Mouse (Mus musculus): ENCODE measurements around the gene Gmnn. TPM values are rescaled to one million over a fixed set of nuclear protein-coding genes. Genes with fewer than 3 reads are reported as not detected.

The Gmnn gene
- total RNA-seq, 1 experiment = 98.6 TPM

DNA sequence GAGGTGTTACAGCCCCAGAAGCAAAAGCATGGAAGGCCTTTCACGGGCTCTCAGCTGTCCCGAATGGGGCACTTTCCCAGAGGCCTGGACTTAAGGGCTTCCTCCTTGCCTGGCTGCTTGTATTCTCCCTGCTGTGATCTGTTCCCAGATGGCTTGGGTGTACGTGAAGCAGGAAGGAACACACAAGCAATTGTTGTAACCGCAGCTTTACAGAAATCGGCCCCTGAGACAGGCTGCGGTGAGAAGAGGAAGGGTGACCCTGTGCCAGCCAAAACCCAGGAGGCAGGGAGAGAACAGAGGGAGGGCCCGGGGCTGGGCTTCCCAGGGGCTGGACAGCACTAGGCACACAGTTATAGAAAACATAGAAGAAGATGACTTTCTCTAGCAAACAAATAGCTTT lies 50.8 kb downstream of the Gmnn start:
- Histone ChIP-seq H3K27ac (ENCODE audit: insufficient read depth, low read depth, low read length, poor library complexity, severe bottlenecking) (no peak overlapping the region), H3K9me3 (ENCODE audit: control insufficient read depth, insufficient read depth, low read depth, low read length) (no peaks in the 10 kb centered on the region), H3K4me1 (ENCODE audit: control insufficient read depth in 2 of 2, insufficient read depth in 2 of 2, low read length in 2 of 2, poor library complexity in 1 of 2) (no peaks in the 10 kb centered on the region), H3K4me3 (ENCODE audit: insufficient read depth in 1 of 2, low read depth in 1 of 2, low read length in 2 of 2, poor library complexity in 1 of 2, severe bottlenecking in 1 of 2) (no peak overlapping the region), H3K36me3 (ENCODE audit: control insufficient read depth, insufficient read depth, low read length, poor library complexity, severe bottlenecking) (no peaks in the 10 kb centered on the region), H3K9ac (ENCODE audit: insufficient read depth, low read depth, low read length, poor library complexity, severe bottlenecking) (no peak overlapping the region)
- no peak for DNase-seq (ENCODE audit: low read depth, low spot score)
- in situ Hi-C loops (cut with MboI; ENCODE audit: low sequenced_read_pairs in 2 of 2, unreplicated experiment in 2 of 2) = no loop called here
- TF ChIP-seq ZNF384 (IDR thresholded peaks at IDR 0.05; ENCODE audit: low read depth, low read length) = no peak
- TF ChIP-seq ZC3H11A (IDR thresholded peaks at IDR 0.05; ENCODE audit: borderline replicate concordance, low read depth, low read length) = no peak
- no peak for TF ChIP-seq MAFK (IDR thresholded peaks at IDR 0.05; ENCODE audit: insufficient read depth, low read depth, low read length)
- no peak for TF ChIP-seq HCFC1 (IDR thresholded peaks at IDR 0.05; ENCODE audit: borderline replicate concordance, insufficient read depth, low read length)

DNA sequence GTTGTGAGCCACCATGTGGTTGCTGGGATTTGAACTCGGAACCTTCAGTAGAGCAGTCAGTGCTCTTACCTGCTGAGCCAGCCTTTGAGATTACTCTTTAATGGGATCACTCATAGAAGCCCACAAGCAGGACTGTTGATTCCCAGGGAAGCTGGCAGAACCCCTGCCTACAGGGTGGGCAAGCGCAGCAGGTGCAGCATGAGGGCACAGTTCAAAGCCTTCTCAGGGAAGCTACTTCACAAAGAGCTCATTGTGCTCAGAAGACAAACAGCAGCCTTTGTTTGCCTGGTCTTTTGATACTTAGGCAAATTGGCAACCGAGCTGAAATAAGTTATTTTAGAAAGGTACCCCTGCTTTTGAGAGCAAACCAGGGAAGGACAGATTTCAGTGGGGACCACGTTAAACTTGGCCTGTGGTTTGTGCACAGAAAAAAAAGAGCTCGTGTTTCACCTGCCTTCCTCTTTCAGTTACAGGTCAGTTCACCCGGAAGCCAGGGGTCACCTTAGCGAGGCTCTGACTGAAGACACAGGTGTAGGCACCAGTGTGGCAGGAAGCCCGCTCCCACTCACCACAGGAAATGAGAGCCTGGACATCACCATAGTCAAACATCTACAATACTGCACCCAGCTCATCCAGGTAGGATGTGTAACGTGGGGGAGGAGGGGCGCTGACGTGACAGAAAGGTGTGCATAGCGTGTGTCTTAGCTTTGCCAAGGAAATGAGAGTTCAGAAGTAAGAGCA lies 51.9 kb downstream of the Gmnn start:
- no peaks in the 10 kb centered on the region for H3K4me1 ChIP-seq (ENCODE audit: control insufficient read depth in 2 of 2, insufficient read depth in 2 of 2, low read length in 2 of 2, poor library complexity in 1 of 2)
- no peak overlapping the region for H3K4me3 ChIP-seq (ENCODE audit: insufficient read depth in 1 of 2, low read depth in 1 of 2, low read length in 2 of 2, poor library complexity in 1 of 2, severe bottlenecking in 1 of 2)
- H3K9me3 ChIP-seq (ENCODE audit: control insufficient read depth, insufficient read depth, low read depth, low read length) = no peaks in the 10 kb centered on the region
- TF ChIP-seq HCFC1 (IDR thresholded peaks at IDR 0.05; ENCODE audit: borderline replicate concordance, insufficient read depth, low read length) (no peak), ZC3H11A (IDR thresholded peaks at IDR 0.05; ENCODE audit: borderline replicate concordance, low read depth, low read length) (no peak), ZNF384 (IDR thresholded peaks at IDR 0.05; ENCODE audit: low read depth, low read length) (no peak), CHD2 (IDR thresholded peaks at IDR 0.05; ENCODE audit: low read depth, low read length) (no peak), MAFK (IDR thresholded peaks at IDR 0.05; ENCODE audit: insufficient read depth, low read depth, low read length) (no peak)
- no peak overlapping the region for H3K27ac ChIP-seq (ENCODE audit: insufficient read depth, low read depth, low read length, poor library complexity, severe bottlenecking)
- no peaks in the 10 kb centered on the region for H3K36me3 ChIP-seq (ENCODE audit: control insufficient read depth, insufficient read depth, low read length, poor library complexity, severe bottlenecking)
- DNase-seq (ENCODE audit: low read depth, low spot score) = no peak
- H3K9ac ChIP-seq (ENCODE audit: insufficient read depth, low read depth, low read length, poor library complexity, severe bottlenecking) = no peak overlapping the region
- in situ Hi-C loops (cut with MboI; ENCODE audit: low sequenced_read_pairs in 2 of 2, unreplicated experiment in 2 of 2) = no loop called here

DNA sequence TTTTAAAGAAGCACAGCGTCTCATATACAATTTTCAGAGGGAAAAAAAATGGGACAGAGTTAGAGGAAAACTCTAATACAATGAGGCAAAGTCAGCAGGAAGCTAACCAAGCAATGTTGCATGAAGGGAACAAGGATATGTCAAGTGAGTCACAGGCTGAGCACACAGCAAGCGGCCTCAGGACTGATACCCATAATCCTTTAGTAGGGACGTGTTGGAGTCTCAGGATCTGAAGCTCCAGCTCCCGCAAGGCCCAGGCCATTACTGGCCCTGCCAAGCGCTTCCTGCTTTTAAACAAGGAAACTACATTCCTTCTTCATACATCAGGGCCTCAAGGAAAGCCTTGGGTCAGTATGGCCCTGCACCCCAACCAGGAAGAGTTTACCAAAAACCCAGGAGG lies 59.6 kb downstream of the Gmnn start:
- Histone ChIP-seq H3K9ac (ENCODE audit: insufficient read depth, low read depth, low read length, poor library complexity, severe bottlenecking) (no peak overlapping the region), H3K27ac (ENCODE audit: insufficient read depth, low read depth, low read length, poor library complexity, severe bottlenecking) (no peak overlapping the region), H3K4me3 (ENCODE audit: insufficient read depth in 1 of 2, low read depth in 1 of 2, low read length in 2 of 2, poor library complexity in 1 of 2, severe bottlenecking in 1 of 2) (no peak overlapping the region), H3K36me3 (ENCODE audit: control insufficient read depth, insufficient read depth, low read length, poor library complexity, severe bottlenecking) (no peaks in the 10 kb centered on the region), H3K4me1 (ENCODE audit: control insufficient read depth in 2 of 2, insufficient read depth in 2 of 2, low read length in 2 of 2, poor library complexity in 1 of 2) (no peaks in the 10 kb centered on the region; a peak in 1 of 4 replicates), H3K9me3 (ENCODE audit: control insufficient read depth, insufficient read depth, low read depth, low read length) (no peaks in the 10 kb centered on the region)
- DNase-seq (ENCODE audit: low read depth, low spot score) = no peak
- TF ChIP-seq ZNF384 (IDR thresholded peaks at IDR 0.05; ENCODE audit: low read depth, low read length) (no peak), ZC3H11A (IDR thresholded peaks at IDR 0.05; ENCODE audit: borderline replicate concordance, low read depth, low read length) (no peak)
- in situ Hi-C loops (cut with MboI; ENCODE audit: low sequenced_read_pairs in 2 of 2, unreplicated experiment in 2 of 2) = no loop called here

Other genes starting within 250 kb of the Gmnn start
- gene Ripor2, start 179.7 kb downstream of the Gmnn start, total RNA-seq (2012; rRNA removed) = 0.21 and 0.71 TPM in 2 replicates
- gene Armh2, start 20.7 kb downstream of the Gmnn start, total RNA-seq (2012; rRNA removed) = 0.26 TPM in 1 of 2 replicates, not detected in the other
- 30.2 and 37.9 TPM in 2 replicates for gene BC005537, start 39.7 kb upstream of the Gmnn start, total RNA-seq (2012; rRNA removed)
- 13.8 and 18.3 TPM in 2 replicates for gene Acot13, start 69.6 kb upstream of the Gmnn start, total RNA-seq (2012; rRNA removed)
- 45.7 and 52.7 TPM in 2 replicates for gene Tdp2, start 69.8 kb upstream of the Gmnn start, total RNA-seq (2012; rRNA removed)
- gene D130043K22Rik, start 83.2 kb upstream of the Gmnn start, total RNA-seq (2012; rRNA removed) = 0.31 and 0.79 TPM in 2 replicates
- 2.3 and 3.0 TPM in 2 replicates for gene Aldh5a1, start 175.7 kb upstream of the Gmnn start, total RNA-seq (2012; rRNA removed)
- 0.67 and 0.69 TPM in 2 replicates for gene Gpld1, start 181.2 kb upstream of the Gmnn start, total RNA-seq (2012; rRNA removed)